Mouse (Mus musculus): ENCODE data around the gene Ssh2. TPM values are rescaled to one million over a fixed set of nuclear protein-coding genes. Genes with fewer than 3 reads are reported as not detected.

The Ssh2 gene
- polyA plus RNA-seq, 1 experiment from 2014 or later = 26.6 TPM

DNA sequence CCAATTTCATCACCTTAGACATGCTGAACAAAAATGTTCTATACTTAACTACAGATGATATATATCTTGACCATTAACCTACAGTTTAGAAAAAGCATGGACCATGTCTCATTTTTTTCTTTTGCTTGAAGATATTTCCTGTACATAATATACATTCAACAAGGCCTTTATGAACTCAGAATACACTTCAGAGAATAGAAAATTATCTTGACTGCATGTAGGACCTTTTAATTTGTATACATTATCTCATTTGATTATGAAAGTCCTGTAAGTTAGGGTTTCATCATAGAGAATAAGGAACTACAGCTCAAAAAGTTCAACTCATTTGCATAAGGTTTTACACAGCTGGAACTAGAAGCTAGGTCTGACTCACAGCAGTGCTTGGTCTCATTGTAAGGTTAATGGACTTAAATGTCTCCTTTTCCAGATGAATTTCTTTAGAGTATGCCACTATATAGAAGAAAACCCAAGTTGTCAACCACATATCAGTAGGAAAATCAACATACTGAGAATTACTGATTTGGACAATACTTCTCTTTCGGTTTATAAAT, 1.9 kb upstream of the Ssh2 start:
- Histone ChIP-seq H3K27me3 (ENCODE audit: control insufficient read depth, insufficient read depth, low read length) (no peaks in the 10 kb centered on the region), H3K4me3 (replicated peaks; ENCODE audit: low read depth, low read length) (no peak overlapping the region), H3K36me3 (ENCODE audit: control insufficient read depth, insufficient read depth, low read length) (no peaks in the 10 kb centered on the region), H3K27ac (replicated peaks; ENCODE audit: low read depth, low read length) (no peak overlapping the region), H3K9ac (replicated peaks; ENCODE audit: low read length) (no peak overlapping the region), H3K4me2 (ENCODE audit: low read length) (no peak overlapping the region), H3K9me3 (ENCODE audit: control insufficient read depth, low read length) (no peaks in the 10 kb centered on the region), H3K4me1 (ENCODE audit: control insufficient read depth, insufficient read depth, low read length) (peaks cover 26% of the 10 kb centered on the region)
- 95% methylated on average over 1 of the region's 1 CpGs for WGBS
- DNase-seq (no peak), ATAC-seq (ENCODE audit: low FRiP score, low TSS enrichment) (no peak)

- no peak overlapping the region for H3K9ac ChIP-seq (replicated peaks; ENCODE audit: low read length)
- H3K27me3 ChIP-seq (ENCODE audit: control insufficient read depth, insufficient read depth, low read length) = no peaks in the 10 kb centered on the region
- H3K4me1 ChIP-seq (ENCODE audit: control insufficient read depth, insufficient read depth, low read length) = peaks cover 26% of the 10 kb centered on the region
- no peak overlapping the region for H3K4me3 ChIP-seq (replicated peaks; ENCODE audit: low read depth, low read length)
- no peaks in the 10 kb centered on the region for H3K9me3 ChIP-seq (ENCODE audit: control insufficient read depth, low read length)
- ATAC-seq (ENCODE audit: low FRiP score, low TSS enrichment) (no peak), DNase-seq (peak; percentile 84)
- H3K27ac ChIP-seq (replicated peaks; ENCODE audit: low read depth, low read length) = no peak overlapping the region
- H3K36me3 ChIP-seq (ENCODE audit: control insufficient read depth, insufficient read depth, low read length) = no peaks in the 10 kb centered on the region
- H3K4me2 ChIP-seq (ENCODE audit: low read length) = peak overlapping the region; percentile 58; the same call in 1 of the 2 replicates
- WGBS = 0% methylated on average over 1 of the region's 1 CpGs
Measured at GRCm38 (mm10) chr11:77214755-77215154, 1.3 kb upstream of the Ssh2 start.

DNA sequence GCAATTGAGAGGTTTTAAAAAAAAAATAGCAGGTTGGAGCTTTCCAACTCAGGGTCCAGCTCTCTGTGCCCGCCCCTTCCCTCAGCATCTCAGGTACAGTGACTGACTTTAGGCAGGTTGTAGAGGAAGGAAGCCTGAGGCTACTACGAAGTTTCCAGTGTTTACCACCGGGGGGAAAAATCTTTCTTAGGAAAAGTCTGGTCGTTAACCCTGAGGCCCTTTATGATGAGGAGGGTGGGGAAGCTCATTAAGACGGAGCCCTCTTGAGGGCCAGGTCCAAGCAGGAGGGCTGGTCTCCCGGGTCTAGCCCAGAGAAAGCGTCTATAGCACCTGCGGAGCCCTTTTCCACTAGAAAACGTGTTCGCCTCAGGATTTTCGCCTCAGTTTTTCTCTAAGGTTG, 604 bp upstream of the Ssh2 start:
- Histone ChIP-seq H3K9ac (replicated peaks; ENCODE audit: low read length) (peak overlapping the region; percentile 98), H3K4me3 (replicated peaks; ENCODE audit: low read depth, low read length) (peak overlapping the region; percentile 94), H3K27me3 (ENCODE audit: control insufficient read depth, insufficient read depth, low read length) (no peaks in the 10 kb centered on the region), H3K4me2 (ENCODE audit: low read length) (peak overlapping the region; percentile 58), H3K4me1 (ENCODE audit: control insufficient read depth, insufficient read depth, low read length) (peaks cover 26% of the 10 kb centered on the region), H3K36me3 (ENCODE audit: control insufficient read depth, insufficient read depth, low read length) (no peaks in the 10 kb centered on the region), H3K27ac (replicated peaks; ENCODE audit: low read depth, low read length) (peak overlapping the region; percentile 100), H3K9me3 (ENCODE audit: control insufficient read depth, low read length) (no peaks in the 10 kb centered on the region)
- WGBS = under 1% methylated on average over 11 of the region's 11 CpGs
- DNase-seq (no peak), ATAC-seq (ENCODE audit: low FRiP score, low TSS enrichment) (peak; percentile 41; the same call in 1 of the 2 replicates)

GRCm38 (mm10) chr11:77216761-77217130, 659 bp downstream of the Ssh2 start:
- H3K36me3 ChIP-seq (ENCODE audit: control insufficient read depth, insufficient read depth, low read length) = no peaks in the 10 kb centered on the region
- peak overlapping the region; percentile 100 for H3K27ac ChIP-seq (replicated peaks; ENCODE audit: low read depth, low read length)
- ATAC-seq (ENCODE audit: low FRiP score, low TSS enrichment) (peak; percentile 71; the same call in 1 of the 2 replicates), DNase-seq (peak; percentile 65)
- H3K9ac ChIP-seq (replicated peaks; ENCODE audit: low read length) = peak overlapping the region; percentile 98
- H3K9me3 ChIP-seq (ENCODE audit: control insufficient read depth, low read length) = no peaks in the 10 kb centered on the region
- peaks cover 26% of the 10 kb centered on the region for H3K4me1 ChIP-seq (ENCODE audit: control insufficient read depth, insufficient read depth, low read length)
- H3K4me3 ChIP-seq (replicated peaks; ENCODE audit: low read depth, low read length) = peak overlapping the region; percentile 94
- no peaks in the 10 kb centered on the region for H3K27me3 ChIP-seq (ENCODE audit: control insufficient read depth, insufficient read depth, low read length)
- peak overlapping the region; percentile 58 for H3K4me2 ChIP-seq (ENCODE audit: low read length)
- WGBS = under 1% methylated on average over 11 of the region's 11 CpGs

DNA sequence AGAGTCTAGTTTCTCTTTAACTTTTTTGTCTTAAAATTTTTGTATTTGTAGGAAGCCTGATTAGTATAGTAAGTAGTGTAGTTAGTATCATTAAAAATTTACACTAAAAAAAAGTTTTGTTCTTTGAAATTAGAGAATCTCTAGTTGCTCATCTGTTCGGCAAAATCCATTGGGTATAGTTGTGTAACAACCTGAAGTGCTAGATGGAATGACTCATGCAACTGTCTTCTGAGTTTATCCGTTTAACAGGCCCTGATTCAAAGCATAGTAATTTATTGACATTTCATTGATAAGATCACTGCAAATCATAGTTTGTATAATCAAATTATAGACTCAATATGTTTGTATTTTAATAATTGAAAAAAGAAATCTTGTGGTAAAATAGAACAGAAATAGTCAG, 14.7 kb downstream of the Ssh2 start:
- Histone ChIP-seq H3K27me3 (ENCODE audit: control insufficient read depth, insufficient read depth, low read length) (no peaks in the 10 kb centered on the region), H3K9me3 (ENCODE audit: control insufficient read depth, low read length) (no peaks in the 10 kb centered on the region), H3K27ac (replicated peaks; ENCODE audit: low read depth, low read length) (no peak overlapping the region), H3K4me3 (replicated peaks; ENCODE audit: low read depth, low read length) (no peak overlapping the region), H3K4me1 (ENCODE audit: control insufficient read depth, insufficient read depth, low read length) (no peaks in the 10 kb centered on the region), H3K9ac (replicated peaks; ENCODE audit: low read length) (no peak overlapping the region), H3K4me2 (ENCODE audit: low read length) (no peak overlapping the region), H3K36me3 (ENCODE audit: control insufficient read depth, insufficient read depth, low read length) (no peaks in the 10 kb centered on the region)
- no peak for ATAC-seq (ENCODE audit: low FRiP score, low TSS enrichment)
- DNase-seq = no peak
- WGBS = 88% methylated on average over 2 of the region's 2 CpGs

DNA sequence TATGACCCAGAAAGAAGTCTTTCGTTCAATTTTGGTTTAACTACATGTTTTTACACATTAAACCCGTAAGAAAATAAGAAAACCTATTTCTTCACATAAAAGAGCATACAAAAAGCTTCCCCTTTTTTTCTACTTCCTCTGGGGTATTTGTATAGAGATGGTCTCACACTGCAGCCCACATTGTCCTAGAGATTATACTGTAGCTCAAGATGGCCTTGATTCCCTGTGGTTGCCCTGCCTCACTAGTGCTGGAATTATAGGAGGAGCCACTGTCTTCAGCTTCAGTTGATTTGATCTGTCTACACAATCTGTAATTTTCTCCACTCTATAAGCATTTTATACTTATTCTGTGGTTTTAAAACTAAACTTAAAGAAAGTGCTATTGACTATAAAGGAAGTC, 15.4 kb downstream of the Ssh2 start:
- no peak overlapping the region for H3K4me3 ChIP-seq (replicated peaks; ENCODE audit: low read depth, low read length)
- H3K9ac ChIP-seq (replicated peaks; ENCODE audit: low read length) = no peak overlapping the region
- H3K36me3 ChIP-seq (ENCODE audit: control insufficient read depth, insufficient read depth, low read length) = no peaks in the 10 kb centered on the region
- WGBS = 93% methylated on average over 2 of the region's 2 CpGs
- no peaks in the 10 kb centered on the region for H3K4me1 ChIP-seq (ENCODE audit: control insufficient read depth, insufficient read depth, low read length)
- no peak for DNase-seq
- H3K4me2 ChIP-seq (ENCODE audit: low read length) = no peak overlapping the region
- ATAC-seq (ENCODE audit: low FRiP score, low TSS enrichment) = no peak
- H3K9me3 ChIP-seq (ENCODE audit: control insufficient read depth, low read length) = no peaks in the 10 kb centered on the region
- no peak overlapping the region for H3K27ac ChIP-seq (replicated peaks; ENCODE audit: low read depth, low read length)
- no peaks in the 10 kb centered on the region for H3K27me3 ChIP-seq (ENCODE audit: control insufficient read depth, insufficient read depth, low read length)

DNA sequence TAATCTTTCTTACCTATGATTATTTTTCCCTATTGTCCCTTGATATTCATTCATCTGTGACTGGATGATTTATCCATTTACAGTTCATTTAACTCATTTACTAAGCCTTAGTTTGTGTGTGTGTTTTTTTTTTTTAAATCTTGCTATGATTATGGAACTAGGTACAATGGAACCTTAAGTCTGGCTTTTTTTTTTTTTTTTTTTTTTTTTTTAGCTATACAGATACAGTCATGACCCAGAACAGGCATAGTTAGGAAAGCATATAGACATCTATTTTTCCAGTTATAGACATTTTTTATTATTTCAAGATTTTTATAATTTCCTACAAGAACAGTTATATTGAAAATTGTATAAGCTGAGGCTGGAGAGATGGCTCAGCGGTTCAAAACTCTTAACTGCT, 19.2 kb downstream of the Ssh2 start:
- Histone ChIP-seq H3K27ac (replicated peaks; ENCODE audit: low read depth, low read length) (no peak overlapping the region), H3K36me3 (ENCODE audit: control insufficient read depth, insufficient read depth, low read length) (no peaks in the 10 kb centered on the region), H3K9ac (replicated peaks; ENCODE audit: low read length) (no peak overlapping the region), H3K4me3 (replicated peaks; ENCODE audit: low read depth, low read length) (no peak overlapping the region), H3K9me3 (ENCODE audit: control insufficient read depth, low read length) (no peaks in the 10 kb centered on the region), H3K4me1 (ENCODE audit: control insufficient read depth, insufficient read depth, low read length) (no peaks in the 10 kb centered on the region), H3K4me2 (ENCODE audit: low read length) (no peak overlapping the region), H3K27me3 (ENCODE audit: control insufficient read depth, insufficient read depth, low read length) (no peaks in the 10 kb centered on the region)
- WGBS = 91% methylated on average over 1 of the region's 1 CpGs
- DNase-seq (no peak), ATAC-seq (ENCODE audit: low FRiP score, low TSS enrichment) (no peak)

- DNase-seq = no peak
- H3K4me2 ChIP-seq (ENCODE audit: low read length) = no peak overlapping the region
- no peak overlapping the region for H3K27ac ChIP-seq (replicated peaks; ENCODE audit: low read depth, low read length)
- no peaks in the 10 kb centered on the region for H3K9me3 ChIP-seq (ENCODE audit: control insufficient read depth, low read length)
- WGBS = 93% methylated on average over 1 of the region's 1 CpGs
- H3K4me1 ChIP-seq (ENCODE audit: control insufficient read depth, insufficient read depth, low read length) = no peaks in the 10 kb centered on the region
- H3K4me3 ChIP-seq (replicated peaks; ENCODE audit: low read depth, low read length) = no peak overlapping the region
- no peaks in the 10 kb centered on the region for H3K27me3 ChIP-seq (ENCODE audit: control insufficient read depth, insufficient read depth, low read length)
- H3K36me3 ChIP-seq (ENCODE audit: control insufficient read depth, insufficient read depth, low read length) = no peaks in the 10 kb centered on the region
- no peak for ATAC-seq (ENCODE audit: low FRiP score, low TSS enrichment)
- H3K9ac ChIP-seq (replicated peaks; ENCODE audit: low read length) = no peak overlapping the region
Measured at GRCm38 (mm10) chr11:77239658-77240345, 23.7 kb downstream of the Ssh2 start.
